Mouse (Mus musculus) stomach, embryonic 14.5 days (tissue): ENCODE measurements around the gene Tns1. TPM values are rescaled to one million over a fixed set of nuclear protein-coding genes. Genes with fewer than 3 reads are reported as not detected.
"Not testable (repeated sequence)": the region's sequence is repeated elsewhere in the genome, so short reads cannot be mapped to it uniquely, and the experiment has no call there.

Source experiments
- ATAC-seq: fragments of 200-750 bp; cut with Nextera tagmentation; 2 replicates; pipeline ENCODE4 v1.8.0; 2017; ENCODE audit warnings: low read depth, moderate TSS enrichment; ENCODE audit not compliant: insufficient number of reproducible peaks, insufficient read depth, low FRiP score
- H3K27ac ChIP-seq: fragments of 300-500 bp; sonication (generic); 2 replicates; pipeline ENCODE4 v1.5.1; 2014; ENCODE audit warnings: mild to moderate bottlenecking, low read length, moderate library complexity, mixed read lengths
- H3K27me3 ChIP-seq: fragments of 300-500 bp; sonication (generic); 2 replicates; pipeline ENCODE4 v1.6.1; 2014; ENCODE audit warnings: low read length, control low read depth, mixed read lengths; ENCODE audit not compliant: control insufficient read depth, insufficient read depth
- H3K36me3 ChIP-seq: fragments of 300-500 bp; sonication (generic); 2 replicates; pipeline ENCODE4 v1.6.1; 2014; ENCODE audit warnings: mild to moderate bottlenecking, control low read depth, low read length, moderate library complexity, mixed read lengths; ENCODE audit not compliant: control insufficient read depth, insufficient read depth
- H3K4me1 ChIP-seq: fragments of 300-500 bp; sonication (generic); 2 replicates; pipeline ENCODE4 v1.6.1; 2014; ENCODE audit warnings: low read length, control low read depth, mixed read lengths; ENCODE audit not compliant: control insufficient read depth, insufficient read depth
- H3K4me2 ChIP-seq: fragments of 300-500 bp; sonication (generic); replicated peaks from 2 replicates; pipeline ENCODE4 v1.6.1; 2014; ENCODE audit warnings: low read depth, low read length, control low read depth
- H3K4me3 ChIP-seq: fragments of 300-500 bp; sonication (generic); 2 replicates; pipeline ENCODE4 v1.5.1; 2014; ENCODE audit warnings: low read depth, low read length, control low read depth
- H3K9ac ChIP-seq: fragments of 300-500 bp; sonication (generic); replicated peaks from 2 replicates; pipeline ENCODE4 v1.6.1; 2014; ENCODE audit warnings: low read depth, mild to moderate bottlenecking, control low read depth, low read length, moderate library complexity, mixed read lengths
- H3K9me3 ChIP-seq: fragments of 300-500 bp; sonication (generic); 2 replicates; pipeline ENCODE4 v1.6.1; 2016; ENCODE audit warnings: low read depth, low read length, control low read depth; ENCODE audit not compliant: control insufficient read depth
- WGBS: fragments of 180-500 bp; shearing (Covaris S2); extraction: QIAGEN DNeasy Blood & Tissue Kit; methylation state at CpG from one replicate; pipeline ENCODE4 v1.1.7; 2014; 5-methylcytosine and 5-hydroxymethylcytosine counted together
- polyA plus RNA-seq: library from polyadenylated mRNA; unstranded; fragments of >200 nt; fragmentation: Nextera tagmentation; extraction: Ambion mirVana; gene quantifications from 2 replicates; pipeline ENCODE4 v1.2.1, GENCODE M21; 2014

Gene Tns1
- polyA plus RNA-seq, 1 experiment from 2014 or later: 35.3 TPM

DNA sequence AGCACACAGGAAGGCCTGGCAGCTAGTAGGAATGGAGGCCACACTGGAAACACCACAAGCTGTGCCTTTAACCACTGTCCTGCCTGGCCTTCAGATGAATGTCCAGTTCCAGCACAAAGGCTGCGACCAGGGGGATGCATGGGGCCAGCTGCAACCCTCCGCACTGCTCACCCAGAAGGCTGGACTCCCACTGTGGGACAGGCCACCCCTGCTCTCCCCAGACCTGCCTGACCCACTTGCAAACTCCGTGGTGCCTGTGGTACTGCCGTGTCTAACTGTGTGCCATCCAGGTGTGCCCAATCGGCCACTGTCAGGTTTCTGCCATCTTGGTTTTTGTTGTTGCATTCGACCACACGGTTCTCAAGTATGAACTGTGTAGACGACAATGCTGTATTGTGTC lies 219.6 kb downstream of the Tns1 start:
- Histone ChIP-seq H3K4me1 (peaks cover 6% of the 10 kb centered on the region), H3K9ac (no peak overlapping the region), H3K4me2 (no peak overlapping the region), H3K27me3 (no peaks in the 10 kb centered on the region), H3K27ac (no peak overlapping the region), H3K36me3 (no peaks in the 10 kb centered on the region), H3K4me3 (no peak overlapping the region), H3K9me3 (peaks cover 2% of the 10 kb centered on the region; the same call in 1 of the 2 replicates)
- ATAC-seq: no peak
- 87% methylated on average over 8 of the region's 8 CpGs for WGBS

DNA sequence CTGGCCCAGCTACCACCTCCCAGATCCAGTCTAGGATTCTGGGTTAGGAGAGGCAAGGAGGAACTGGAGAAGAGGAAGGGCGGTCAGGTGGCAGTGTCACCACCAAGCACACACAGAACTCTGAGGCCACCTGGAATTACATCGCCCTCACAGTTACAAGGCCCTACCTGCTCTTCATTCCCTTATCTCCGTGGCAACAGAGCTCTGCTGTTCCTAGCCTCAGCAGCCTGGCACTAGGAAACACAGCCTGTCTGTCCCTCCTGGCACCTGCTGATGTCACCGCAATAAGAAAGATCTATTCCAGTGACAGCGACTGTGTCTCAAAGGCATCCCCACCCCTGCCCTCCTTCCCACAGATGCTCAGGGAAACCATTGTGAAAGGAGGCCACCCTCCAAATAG lies 221.2 kb downstream of the Tns1 start:
- H3K36me3 ChIP-seq: no peaks in the 10 kb centered on the region
- H3K4me2 ChIP-seq: no peak overlapping the region
- 82% methylated on average over 5 of the region's 5 CpGs for WGBS
- ATAC-seq: no peak
- H3K9ac ChIP-seq: no peak overlapping the region
- peaks cover 2% of the 10 kb centered on the region; the same call in 1 of the 2 replicates for H3K9me3 ChIP-seq
- no peaks in the 10 kb centered on the region for H3K27me3 ChIP-seq
- H3K27ac ChIP-seq: no peak overlapping the region
- peaks cover 6% of the 10 kb centered on the region for H3K4me1 ChIP-seq
- H3K4me3 ChIP-seq: no peak overlapping the region

DNA sequence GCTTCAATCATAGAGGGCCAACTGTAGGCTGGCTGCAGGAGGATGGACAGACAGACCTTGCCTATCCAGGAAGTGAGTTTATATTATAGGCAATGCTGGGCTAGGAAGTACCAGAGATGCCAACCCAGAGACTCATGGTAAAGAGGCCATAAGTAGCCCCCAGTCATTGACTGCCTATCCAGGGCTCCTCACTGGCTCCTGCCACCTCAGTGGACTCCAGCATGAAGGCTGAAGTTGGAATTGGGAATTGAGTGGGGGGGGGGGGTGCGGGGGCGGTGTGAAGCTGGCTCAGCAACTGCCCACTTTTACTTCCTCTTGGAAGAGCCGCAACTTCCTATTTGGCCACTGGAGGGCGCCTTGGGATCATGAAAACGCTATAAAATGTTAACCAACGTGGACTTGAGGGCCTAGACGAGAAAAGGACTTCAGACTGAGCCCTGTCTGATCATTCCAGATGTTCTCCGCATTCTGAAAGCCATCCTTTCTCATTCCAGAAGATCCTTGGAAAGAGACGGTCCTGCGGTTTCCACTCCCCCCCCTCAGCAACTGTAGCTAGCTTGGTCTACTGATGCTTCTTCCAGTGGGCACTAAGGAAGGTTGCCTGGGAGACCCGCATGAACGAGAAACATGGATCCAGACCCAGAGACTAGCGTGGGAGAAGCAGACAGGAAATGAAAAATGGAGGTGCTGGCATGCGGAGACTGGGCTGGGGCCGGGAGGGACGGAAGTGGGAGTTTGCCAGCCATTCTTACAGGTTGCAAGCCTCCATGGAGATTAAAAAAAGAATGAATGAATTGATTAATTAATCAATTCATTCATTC lies 221.9 kb downstream of the Tns1 start:
- Histone ChIP-seq H3K9me3 (peaks cover 2% of the 10 kb centered on the region; the same call in 1 of the 2 replicates), H3K4me3 (no peak overlapping the region), H3K4me1 (peaks cover 6% of the 10 kb centered on the region), H3K36me3 (no peaks in the 10 kb centered on the region), H3K9ac (no peak overlapping the region), H3K27ac (no peak overlapping the region), H3K4me2 (no peak overlapping the region), H3K27me3 (no peaks in the 10 kb centered on the region)
- peak; percentile 44 for ATAC-seq
- 11% methylated on average over 16 of the region's 16 CpGs for WGBS

DNA sequence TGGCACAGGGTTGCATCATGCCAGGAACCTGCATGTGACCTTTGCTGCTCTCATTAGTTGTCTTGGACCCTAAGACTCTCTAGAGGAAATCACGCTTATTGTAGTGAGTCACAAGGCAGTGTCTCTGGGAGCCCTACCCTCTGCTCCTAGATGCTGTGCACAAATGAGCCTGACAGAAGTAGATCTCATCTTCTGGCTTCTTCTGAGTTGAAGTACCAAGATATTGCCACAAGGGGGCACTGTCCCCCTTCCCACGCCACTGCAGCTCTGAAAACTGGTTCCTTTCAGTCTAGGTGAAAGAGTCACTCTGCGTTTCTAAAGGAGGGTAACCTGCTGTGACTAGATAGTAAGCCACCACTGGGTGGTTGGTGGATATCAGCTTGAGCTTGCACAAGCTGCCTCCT lies 222.8 kb downstream of the Tns1 start:
- no peak overlapping the region for H3K4me2 ChIP-seq
- no peaks in the 10 kb centered on the region for H3K36me3 ChIP-seq
- H3K27ac ChIP-seq: no peak overlapping the region
- no peak overlapping the region for H3K9ac ChIP-seq
- H3K27me3 ChIP-seq: no peaks in the 10 kb centered on the region
- no peak for ATAC-seq
- no peak overlapping the region for H3K4me3 ChIP-seq
- H3K4me1 ChIP-seq: peaks cover 6% of the 10 kb centered on the region
- H3K9me3 ChIP-seq: no peaks in the 10 kb centered on the region
- 9% methylated on average over 3 of the region's 3 CpGs for WGBS

DNA sequence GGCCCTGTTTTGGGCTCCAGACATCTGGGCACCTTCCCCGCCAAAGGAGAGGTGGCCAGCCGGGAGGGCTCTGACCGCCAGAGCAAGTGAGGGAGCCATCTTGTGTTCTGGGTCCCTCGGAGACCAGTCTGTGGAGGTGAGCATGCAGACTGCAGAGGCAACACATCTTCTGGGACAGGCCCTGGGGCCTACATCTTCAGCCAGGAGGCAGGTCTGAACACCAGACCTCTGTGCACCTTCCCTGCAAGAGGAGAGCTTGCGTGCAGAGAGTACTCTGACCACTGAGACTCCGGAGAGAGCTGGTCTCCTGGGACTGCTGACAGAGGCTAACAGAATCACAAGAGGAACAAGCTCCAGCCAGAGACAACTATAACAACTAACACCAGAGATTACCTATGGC lies 228.8 kb downstream of the Tns1 start:
- not testable (repeated sequence) for H3K36me3 ChIP-seq, H3K9me3 ChIP-seq, ATAC-seq, H3K27me3 ChIP-seq, H3K4me2 ChIP-seq, H3K9ac ChIP-seq, H3K27ac ChIP-seq, H3K4me1 ChIP-seq, H3K4me3 ChIP-seq
- 85% methylated on average over 6 of the region's 6 CpGs for WGBS

DNA sequence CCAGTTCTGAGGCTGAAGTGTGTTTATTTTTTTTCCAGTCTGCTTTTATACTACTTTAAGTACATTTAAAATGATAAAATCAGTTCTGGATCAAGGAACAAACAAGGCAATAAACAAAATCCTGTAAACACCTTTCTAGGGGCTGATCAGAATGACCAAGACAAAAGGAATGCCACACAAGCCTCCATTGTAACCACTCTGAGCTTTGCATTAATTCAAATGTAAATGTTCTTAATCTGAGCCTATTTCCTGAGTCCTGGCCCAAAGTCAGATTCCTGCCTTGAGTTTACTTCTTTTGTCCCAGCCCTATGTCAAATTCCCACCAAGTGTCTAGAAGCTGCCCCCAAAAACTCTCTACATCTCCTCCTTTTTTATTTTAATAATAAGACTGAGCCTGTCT lies 243.5 kb downstream of the Tns1 start:
- H3K4me2 ChIP-seq: no peak overlapping the region
- no peak for ATAC-seq
- H3K27me3 ChIP-seq: no peaks in the 10 kb centered on the region
- H3K4me1 ChIP-seq: no peaks in the 10 kb centered on the region
- H3K9me3 ChIP-seq: no peaks in the 10 kb centered on the region; the same call in 1 of the 2 replicates
- H3K9ac ChIP-seq: no peak overlapping the region
- no peak overlapping the region for H3K27ac ChIP-seq
- no peaks in the 10 kb centered on the region for H3K36me3 ChIP-seq
- H3K4me3 ChIP-seq: no peak overlapping the region

DNA sequence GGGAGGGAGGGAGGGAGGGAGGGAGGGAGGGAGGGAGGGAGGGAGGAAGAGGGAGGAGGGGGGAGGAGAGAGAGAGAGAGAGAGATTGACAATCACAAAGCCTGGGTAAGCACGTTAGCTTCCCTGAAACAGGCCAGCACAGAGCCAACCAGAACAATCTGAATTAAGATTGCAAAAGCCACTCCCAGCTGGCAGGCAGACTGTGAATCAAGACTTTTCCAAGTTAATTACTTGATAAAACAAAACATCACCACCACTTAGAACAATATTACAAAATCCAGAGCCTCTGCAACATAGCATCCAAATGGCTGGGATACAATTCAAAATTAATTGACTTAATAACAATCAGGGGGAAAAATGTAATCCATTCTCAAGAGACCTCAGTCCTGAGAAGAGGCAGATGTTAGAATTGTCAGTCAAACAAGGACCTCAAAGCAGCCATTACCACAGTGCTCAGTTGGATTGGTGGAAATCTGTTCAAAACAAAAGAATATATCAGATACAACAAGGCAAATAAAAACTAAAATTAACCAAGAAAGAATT lies 248.5 kb downstream of the Tns1 start:
- ATAC-seq: no peak
- H3K9ac ChIP-seq: no peak overlapping the region
- no peak overlapping the region for H3K27ac ChIP-seq
- H3K4me2 ChIP-seq: no peak overlapping the region
- H3K27me3 ChIP-seq: no peaks in the 10 kb centered on the region
- H3K4me1 ChIP-seq: no peaks in the 10 kb centered on the region
- H3K9me3 ChIP-seq: no peaks in the 10 kb centered on the region
- H3K4me3 ChIP-seq: no peak overlapping the region
- H3K36me3 ChIP-seq: no peaks in the 10 kb centered on the region
- WGBS: 22% methylated on average over 1 of the region's 1 CpGs

DNA sequence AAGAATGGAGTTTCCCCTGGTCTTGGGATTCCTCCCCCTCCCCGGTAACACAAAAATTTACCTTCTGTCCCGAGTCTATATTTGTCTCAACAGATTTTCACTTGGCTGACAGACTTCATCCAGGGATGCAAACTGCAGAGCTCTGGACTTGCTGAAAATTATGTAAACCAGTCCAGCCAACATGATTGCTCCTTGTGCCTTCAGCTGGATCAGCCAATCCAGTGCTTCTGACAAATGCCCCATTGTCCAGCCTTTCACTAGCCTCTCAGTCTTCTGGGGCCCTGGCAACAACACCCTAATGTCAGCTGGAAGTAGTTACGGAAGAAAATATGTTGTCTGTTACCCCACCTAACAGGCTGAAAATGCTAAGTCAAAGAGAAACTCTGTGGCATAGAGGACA lies 259.9 kb downstream of the Tns1 start:
- no peak for ATAC-seq
- no peak overlapping the region for H3K9ac ChIP-seq
- no peaks in the 10 kb centered on the region for H3K9me3 ChIP-seq
- peaks cover 9% of the 10 kb centered on the region; the same call in 1 of the 2 replicates for H3K4me1 ChIP-seq
- H3K27me3 ChIP-seq: no peaks in the 10 kb centered on the region
- no peaks in the 10 kb centered on the region for H3K36me3 ChIP-seq
- no peak overlapping the region for H3K4me2 ChIP-seq
- no peak overlapping the region for H3K4me3 ChIP-seq
- 78% methylated on average over 3 of the region's 3 CpGs for WGBS
- no peak overlapping the region for H3K27ac ChIP-seq
